Mouse (Mus musculus) hindbrain, embryonic 12.5 days (tissue): Measurements from ENCODE around the gene Zfp423. TPM values are rescaled to one million over a fixed set of nuclear protein-coding genes. Genes with fewer than 3 reads are reported as not detected.

Experiments
- ATAC-seq: fragments of 200-750 bp; cut with Nextera tagmentation; 2 replicates; pipeline ENCODE4 v1.8.0; 2017; ENCODE audit warnings: moderate TSS enrichment; ENCODE audit not compliant: low FRiP score
- H3K27ac ChIP-seq: fragments of 300-500 bp; sonication (generic); 2 replicates; pipeline ENCODE4 v1.5.1; 2016; ENCODE audit warnings: mild to moderate bottlenecking
- H3K27me3 ChIP-seq: fragments of 300-500 bp; sonication (generic); 2 replicates; pipeline ENCODE4 v1.6.1; 2016; ENCODE audit warnings: mild to moderate bottlenecking
- H3K36me3 ChIP-seq: fragments of 300-500 bp; sonication (generic); 2 replicates; pipeline ENCODE4 v1.6.1; 2016; ENCODE audit warnings: mild to moderate bottlenecking
- H3K4me1 ChIP-seq: fragments of 300-500 bp; sonication (generic); 2 replicates; pipeline ENCODE4 v1.6.1; 2016
- H3K4me2 ChIP-seq: fragments of 300-500 bp; sonication (generic); replicated peaks from 2 replicates; pipeline ENCODE4 v1.6.1; 2016; ENCODE audit warnings: mild to moderate bottlenecking
- H3K4me3 ChIP-seq: fragments of 300-500 bp; sonication (generic); 2 replicates; pipeline ENCODE4 v1.5.1; 2016; ENCODE audit warnings: mild to moderate bottlenecking
- H3K9ac ChIP-seq: fragments of 300-500 bp; sonication (generic); 2 replicates; pipeline ENCODE4 v1.6.1; 2016; ENCODE audit warnings: mild to moderate bottlenecking, moderate library complexity
- H3K9me3 ChIP-seq: fragments of 300-500 bp; sonication (generic); replicated peaks from 2 replicates; pipeline ENCODE4 v1.6.1; 2016; ENCODE audit warnings: mild to moderate bottlenecking
- WGBS: fragments of 180-500 bp; shearing (Covaris S2); methylation state at CpG from one replicate; pipeline ENCODE4 v1.1.7; 2016; 5-methylcytosine and 5-hydroxymethylcytosine counted together
- polyA plus RNA-seq: library from polyadenylated mRNA; unstranded; fragments of >200 nt; fragmentation: Nextera tagmentation; extraction: Ambion mirVana; gene quantifications from 2 replicates; pipeline ENCODE4 v1.2.1, GENCODE M21; 2016

Zfp423 gene
- polyA plus RNA-seq, 1 experiment from 2014 or later: 58.1 TPM

GRCm38 (mm10) chr8:87689192-87689591 is 270.2 kb downstream of the Zfp423 start:
- Histone ChIP-seq H3K9me3 (no peaks in the 10 kb centered on the region), H3K27me3 (no peaks in the 10 kb centered on the region), H3K9ac (no peak overlapping the region), H3K4me3 (no peak overlapping the region), H3K27ac (peak overlapping the region; percentile 96), H3K4me1 (peaks cover 99% of the 10 kb centered on the region), H3K36me3 (peaks cover 8% of the 10 kb centered on the region; the same call in 1 of the 2 replicates), H3K4me2 (no peak overlapping the region)
- 63% methylated on average over 6 of the region's 6 CpGs for WGBS
- 0 out of 2 replicates have a peak, but pooled peaks have one; percentile 15 for ATAC-seq

GRCm38 (mm10) chr8:87688348-87688747 is 271.0 kb downstream of the Zfp423 start:
- 36% methylated on average over 4 of the region's 4 CpGs for WGBS
- ATAC-seq: no peak
- H3K4me3 ChIP-seq: no peak overlapping the region
- H3K36me3 ChIP-seq: peaks cover 10% of the 10 kb centered on the region; the same call in 1 of the 2 replicates
- no peaks in the 10 kb centered on the region for H3K9me3 ChIP-seq
- peak overlapping the region; percentile 80 for H3K27ac ChIP-seq
- peaks cover 90% of the 10 kb centered on the region for H3K4me1 ChIP-seq
- no peaks in the 10 kb centered on the region for H3K27me3 ChIP-seq
- H3K9ac ChIP-seq: no peak overlapping the region
- no peak overlapping the region for H3K4me2 ChIP-seq

GRCm38 (mm10) chr8:87686986-87687698 is 272.3 kb downstream of the Zfp423 start:
- 52% methylated on average over 10 of the region's 10 CpGs for WGBS
- Histone ChIP-seq H3K4me1 (peaks cover 79% of the 10 kb centered on the region), H3K4me2 (no peak overlapping the region), H3K27me3 (no peaks in the 10 kb centered on the region), H3K9ac (peak overlapping the region; percentile 29; the same call in 1 of the 2 replicates), H3K9me3 (no peaks in the 10 kb centered on the region), H3K4me3 (no peak overlapping the region), H3K27ac (peak overlapping the region; percentile 80), H3K36me3 (peaks cover 10% of the 10 kb centered on the region; the same call in 1 of the 2 replicates)
- peak; percentile 27 for ATAC-seq

- WGBS: 67% methylated on average over 3 of the region's 3 CpGs
- Histone ChIP-seq H3K4me1 (peaks cover 68% of the 10 kb centered on the region), H3K9me3 (no peaks in the 10 kb centered on the region), H3K9ac (no peak overlapping the region), H3K4me3 (no peak overlapping the region), H3K4me2 (no peak overlapping the region), H3K27me3 (no peaks in the 10 kb centered on the region), H3K36me3 (peaks cover 13% of the 10 kb centered on the region; the same call in 1 of the 2 replicates), H3K27ac (peak overlapping the region; percentile 18; the same call in 1 of the 2 replicates)
- no peak for ATAC-seq
Measured at GRCm38 (mm10) chr8:87686026-87686425, 273.4 kb downstream of the Zfp423 start.

GRCm38 (mm10) chr8:87685392-87685791 is 274.0 kb downstream of the Zfp423 start:
- H3K4me3 ChIP-seq: no peak overlapping the region
- 30% methylated on average over 8 of the region's 8 CpGs for WGBS
- H3K4me2 ChIP-seq: no peak overlapping the region
- no peak overlapping the region; the same call in 1 of the 2 replicates for H3K9ac ChIP-seq
- no peaks in the 10 kb centered on the region for H3K27me3 ChIP-seq
- H3K4me1 ChIP-seq: peaks cover 61% of the 10 kb centered on the region
- peaks cover 17% of the 10 kb centered on the region; the same call in 1 of the 2 replicates for H3K36me3 ChIP-seq
- peak overlapping the region; percentile 18; the same call in 1 of the 2 replicates for H3K27ac ChIP-seq
- no peaks in the 10 kb centered on the region for H3K9me3 ChIP-seq
- ATAC-seq: no peak

GRCm38 (mm10) chr8:87682066-87682465 is 277.3 kb downstream of the Zfp423 start:
- Histone ChIP-seq H3K9me3 (no peaks in the 10 kb centered on the region), H3K36me3 (peaks cover 36% of the 10 kb centered on the region), H3K27me3 (no peaks in the 10 kb centered on the region), H3K4me2 (no peak overlapping the region), H3K4me1 (peaks cover 30% of the 10 kb centered on the region), H3K9ac (no peak overlapping the region), H3K27ac (no peak overlapping the region), H3K4me3 (no peak overlapping the region)
- no peak for ATAC-seq
- WGBS: 74% methylated on average over 3 of the region's 3 CpGs

- H3K4me1 ChIP-seq: peaks cover 21% of the 10 kb centered on the region
- H3K27me3 ChIP-seq: no peaks in the 10 kb centered on the region
- H3K4me3 ChIP-seq: no peak overlapping the region
- ATAC-seq: no peak
- no peak overlapping the region for H3K9ac ChIP-seq
- no peak overlapping the region for H3K27ac ChIP-seq
- 82% methylated on average over 3 of the region's 3 CpGs for WGBS
- peaks cover 31% of the 10 kb centered on the region for H3K36me3 ChIP-seq
- no peaks in the 10 kb centered on the region for H3K9me3 ChIP-seq
- no peak overlapping the region for H3K4me2 ChIP-seq
Measured at GRCm38 (mm10) chr8:87680034-87680433, 279.4 kb downstream of the Zfp423 start.

GRCm38 (mm10) chr8:87679431-87680003 is 279.9 kb downstream of the Zfp423 start:
- H3K27ac ChIP-seq: no peak overlapping the region
- no peak overlapping the region for H3K4me3 ChIP-seq
- H3K4me2 ChIP-seq: no peak overlapping the region
- ATAC-seq: no peak; the same call in 1 of the 2 replicates
- no peaks in the 10 kb centered on the region for H3K27me3 ChIP-seq
- peaks cover 31% of the 10 kb centered on the region for H3K36me3 ChIP-seq
- peaks cover 21% of the 10 kb centered on the region for H3K4me1 ChIP-seq
- H3K9ac ChIP-seq: no peak overlapping the region
- WGBS: 74% methylated on average over 11 of the region's 11 CpGs
- H3K9me3 ChIP-seq: no peaks in the 10 kb centered on the region

- peak; percentile 43 for ATAC-seq
- Histone ChIP-seq H3K4me3 (no peak overlapping the region), H3K27ac (peak overlapping the region; percentile 60; the same call in 1 of the 2 replicates), H3K9me3 (no peaks in the 10 kb centered on the region), H3K36me3 (peaks cover 19% of the 10 kb centered on the region), H3K9ac (no peak overlapping the region), H3K27me3 (no peaks in the 10 kb centered on the region), H3K4me2 (no peak overlapping the region), H3K4me1 (peaks cover 27% of the 10 kb centered on the region)
- WGBS: 47% methylated on average over 9 of the region's 9 CpGs
Measured at GRCm38 (mm10) chr8:87675411-87675810, 284.0 kb downstream of the Zfp423 start.

GRCm38 (mm10) chr8:87674157-87674556 is 285.2 kb downstream of the Zfp423 start:
- 63% methylated on average over 7 of the region's 7 CpGs for WGBS
- Histone ChIP-seq H3K4me3 (no peak overlapping the region), H3K27me3 (no peaks in the 10 kb centered on the region), H3K27ac (peak overlapping the region; percentile 60; the same call in 1 of the 2 replicates), H3K9ac (no peak overlapping the region), H3K4me2 (no peak overlapping the region), H3K36me3 (peaks cover 13% of the 10 kb centered on the region), H3K9me3 (no peaks in the 10 kb centered on the region), H3K4me1 (peaks cover 25% of the 10 kb centered on the region)
- ATAC-seq: 0 out of 2 replicates have a peak, but pooled peaks have one; percentile 17

- Histone ChIP-seq H3K4me2 (no peak overlapping the region), H3K4me1 (peaks cover 43% of the 10 kb centered on the region), H3K4me3 (no peak overlapping the region), H3K27ac (peak overlapping the region; percentile 46; the same call in 1 of the 2 replicates), H3K9me3 (no peaks in the 10 kb centered on the region), H3K36me3 (0 out of 2 replicates have a peak, but pooled peaks cover 3% of the 10 kb centered on the region), H3K27me3 (no peaks in the 10 kb centered on the region), H3K9ac (no peak overlapping the region)
- 73% methylated on average over 2 of the region's 2 CpGs for WGBS
- no peak for ATAC-seq
Measured at GRCm38 (mm10) chr8:87672214-87672613, 287.2 kb downstream of the Zfp423 start.

- no peaks in the 10 kb centered on the region for H3K9me3 ChIP-seq
- 78% methylated on average over 13 of the region's 13 CpGs for WGBS
- peaks cover 46% of the 10 kb centered on the region for H3K4me1 ChIP-seq
- H3K4me2 ChIP-seq: no peak overlapping the region
- 0 out of 2 replicates have a peak, but pooled peaks cover 3% of the 10 kb centered on the region for H3K36me3 ChIP-seq
- no peak overlapping the region for H3K9ac ChIP-seq
- no peaks in the 10 kb centered on the region for H3K27me3 ChIP-seq
- peak overlapping the region; percentile 25; the same call in 1 of the 2 replicates for H3K27ac ChIP-seq
- H3K4me3 ChIP-seq: no peak overlapping the region
- ATAC-seq: no peak
Measured at GRCm38 (mm10) chr8:87671209-87671970, 288.0 kb downstream of the Zfp423 start.
